Mouse (Mus musculus) small intestine, adult 2 months (tissue): Measurements from ENCODE around the gene Gm49383.

Experiments
- CTCF ChIP-seq: fragments of 200-500 bp; IDR thresholded peaks from 2 replicates; pipeline ENCODE4 v1.5.1; 2012; ENCODE audit warnings: low read depth, mild to moderate bottlenecking, control low read depth, inconsistent platforms, low read length, moderate library complexity, mixed read lengths; ENCODE audit not compliant: insufficient replicate concordance, insufficient read length; ENCODE audit errors: extremely low read depth
- POLR2A ChIP-seq: fragments of 200-500 bp; IDR thresholded peaks from 2 replicates; pipeline ENCODE4 v1.6.1; 2012; ENCODE audit warnings: low read depth, mild to moderate bottlenecking, control low read depth, inconsistent platforms, low read length, moderate library complexity

- TF ChIP-seq CTCF (no peak), POLR2A (no peak)
These were observed 667 bp upstream of the Gm49383 start for GRCm38 (mm10) chr12:69197378-69198163.
